Mouse (Mus musculus) liver, embryonic 13.5 days (tissue): Measurements from ENCODE around the gene Abhd16a. TPM values are rescaled to one million over a fixed set of nuclear protein-coding genes. Genes with fewer than 3 reads are reported as not detected.

Experiments used
- ATAC-seq: fragments of 200-750 bp; cut with Nextera tagmentation; 2 replicates; pipeline ENCODE4 v1.8.0; 2017; ENCODE audit warnings: low read depth, mild to moderate bottlenecking, moderate number of reproducible peaks, moderate library complexity
- DNase-seq: peaks from one replicate; pipeline ENCODE4 v3.0.0; 2022
- H3K27ac ChIP-seq: fragments of 300-500 bp; sonication (generic); 2 replicates; pipeline ENCODE4 v1.5.1; 2015; ENCODE audit warnings: moderate library complexity, mild to moderate bottlenecking, inconsistent platforms
- H3K27me3 ChIP-seq: fragments of 300-500 bp; sonication (generic); 2 replicates; pipeline ENCODE4 v1.6.1; 2015; ENCODE audit warnings: mild to moderate bottlenecking, inconsistent platforms
- H3K36me3 ChIP-seq: fragments of 300-500 bp; sonication (generic); 2 replicates; pipeline ENCODE4 v1.6.1; 2015; ENCODE audit warnings: mild to moderate bottlenecking, inconsistent platforms
- H3K4me1 ChIP-seq: fragments of 300-500 bp; sonication (generic); replicated peaks from 2 replicates; pipeline ENCODE4 v1.6.1; 2015; ENCODE audit warnings: inconsistent platforms
- H3K4me2 ChIP-seq: fragments of 300-500 bp; sonication (generic); 2 replicates; pipeline ENCODE4 v1.6.1; 2015; ENCODE audit warnings: inconsistent platforms, mild to moderate bottlenecking, moderate library complexity
- H3K4me3 ChIP-seq: fragments of 300-500 bp; sonication (generic); replicated peaks from 2 replicates; pipeline ENCODE4 v1.5.1; 2015; ENCODE audit warnings: mild to moderate bottlenecking, inconsistent platforms
- H3K9ac ChIP-seq: fragments of 300-500 bp; sonication (generic); 2 replicates; pipeline ENCODE4 v1.6.1; 2015; ENCODE audit warnings: mild to moderate bottlenecking, inconsistent platforms
- H3K9me3 ChIP-seq: fragments of 300-500 bp; sonication (generic); replicated peaks from 2 replicates; pipeline ENCODE4 v1.6.1; 2016; ENCODE audit warnings: inconsistent platforms
- WGBS: fragments of 180-500 bp; shearing (Covaris S2); methylation state at CpG from one replicate; pipeline ENCODE4 v1.1.7; 2015; ENCODE audit not compliant: insufficient replicate concordance; 5-methylcytosine and 5-hydroxymethylcytosine counted together
- polyA plus RNA-seq: library from polyadenylated mRNA; unstranded; fragments of >200 nt; fragmentation: Nextera tagmentation; extraction: Ambion mirVana; gene quantifications from 2 replicates; pipeline ENCODE4 v1.2.1, GENCODE M21; 2015

The Abhd16a gene
- polyA plus RNA-seq, 1 experiment from 2014 or later, result 54.9 TPM

- Histone ChIP-seq H3K9me3 (no peaks in the 10 kb centered on the region), H3K4me1 (peaks cover 38% of the 10 kb centered on the region), H3K27ac (peak overlapping the region; percentile 89), H3K4me3 (peak overlapping the region; percentile 87), H3K4me2 (peak overlapping the region; percentile 92), H3K27me3 (no peaks in the 10 kb centered on the region), H3K9ac (peak overlapping the region; percentile 81), H3K36me3 (peaks cover 28% of the 10 kb centered on the region)
- under 1% methylated on average over 43 of the region's 43 CpGs for WGBS
- DNase-seq (peak; percentile 55), ATAC-seq (peak; percentile 39)
Observed at GRCm38 (mm10) chr17:35135591-35136320, 46.7 kb downstream of the Abhd16a start.

GRCm38 (mm10) chr17:35139269-35139668 lies 50.2 kb downstream of the Abhd16a start:
- Histone ChIP-seq H3K36me3 (peaks cover 63% of the 10 kb centered on the region), H3K27ac (no peak overlapping the region), H3K4me2 (no peak overlapping the region), H3K27me3 (no peaks in the 10 kb centered on the region), H3K9ac (no peak overlapping the region), H3K9me3 (no peaks in the 10 kb centered on the region), H3K4me3 (no peak overlapping the region), H3K4me1 (peaks cover 23% of the 10 kb centered on the region)
- WGBS, result 79% methylated on average over 3 of the region's 3 CpGs
- ATAC-seq, result no peak
- DNase-seq, result no peak

- DNase-seq, result no peak
- Histone ChIP-seq H3K4me2 (no peak overlapping the region), H3K4me1 (peaks cover 20% of the 10 kb centered on the region), H3K9ac (no peak overlapping the region), H3K9me3 (no peaks in the 10 kb centered on the region), H3K36me3 (peaks cover 76% of the 10 kb centered on the region), H3K4me3 (no peak overlapping the region), H3K27ac (no peak overlapping the region), H3K27me3 (no peaks in the 10 kb centered on the region)
- WGBS, result 81% methylated on average over 16 of the region's 16 CpGs
- ATAC-seq, result no peak
Observed at GRCm38 (mm10) chr17:35140490-35140996, 51.5 kb downstream of the Abhd16a start.

GRCm38 (mm10) chr17:35141971-35142370 lies 52.9 kb downstream of the Abhd16a start:
- H3K4me1 ChIP-seq, result peaks cover 9% of the 10 kb centered on the region
- WGBS, result 79% methylated on average over 6 of the region's 6 CpGs
- H3K27ac ChIP-seq, result no peak overlapping the region
- peaks cover 90% of the 10 kb centered on the region for H3K36me3 ChIP-seq
- DNase-seq, result no peak
- no peaks in the 10 kb centered on the region for H3K9me3 ChIP-seq
- H3K27me3 ChIP-seq, result no peaks in the 10 kb centered on the region
- H3K4me2 ChIP-seq, result no peak overlapping the region
- H3K9ac ChIP-seq, result no peak overlapping the region
- ATAC-seq, result no peak
- no peak overlapping the region for H3K4me3 ChIP-seq

- Histone ChIP-seq H3K9me3 (no peaks in the 10 kb centered on the region), H3K9ac (no peak overlapping the region), H3K4me3 (no peak overlapping the region), H3K4me1 (0 out of 2 replicates have a peak, but pooled peaks cover 4% of the 10 kb centered on the region), H3K27me3 (no peaks in the 10 kb centered on the region), H3K36me3 (peaks cover 98% of the 10 kb centered on the region), H3K4me2 (no peak overlapping the region), H3K27ac (no peak overlapping the region)
- DNase-seq (no peak), ATAC-seq (no peak)
- WGBS, result 88% methylated on average over 5 of the region's 5 CpGs
Observed at GRCm38 (mm10) chr17:35146139-35146538, 57.1 kb downstream of the Abhd16a start.

DNA sequence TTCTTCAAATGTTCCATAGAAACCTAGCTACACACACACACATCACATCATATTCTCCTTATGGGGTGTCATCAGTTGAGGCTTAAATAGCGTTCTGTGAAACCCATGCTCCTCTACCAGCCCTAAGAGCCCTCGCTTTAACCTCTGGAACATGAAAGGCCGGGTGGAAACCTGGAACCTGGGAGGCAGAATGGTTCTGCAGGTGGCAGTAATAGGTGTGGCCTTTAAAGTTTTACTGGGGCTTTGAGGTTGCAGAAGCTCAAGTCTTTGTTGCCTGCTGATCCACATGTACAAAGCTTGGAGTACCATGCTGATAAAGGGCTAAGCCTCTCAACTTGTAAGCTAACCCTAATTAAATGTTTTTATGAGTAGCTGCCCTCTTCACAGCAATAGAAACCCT lies 58.3 kb downstream of the Abhd16a start:
- Histone ChIP-seq H3K4me2 (no peak overlapping the region), H3K27ac (peak overlapping the region; percentile 38; the same call in 1 of the 2 replicates)

DNA sequence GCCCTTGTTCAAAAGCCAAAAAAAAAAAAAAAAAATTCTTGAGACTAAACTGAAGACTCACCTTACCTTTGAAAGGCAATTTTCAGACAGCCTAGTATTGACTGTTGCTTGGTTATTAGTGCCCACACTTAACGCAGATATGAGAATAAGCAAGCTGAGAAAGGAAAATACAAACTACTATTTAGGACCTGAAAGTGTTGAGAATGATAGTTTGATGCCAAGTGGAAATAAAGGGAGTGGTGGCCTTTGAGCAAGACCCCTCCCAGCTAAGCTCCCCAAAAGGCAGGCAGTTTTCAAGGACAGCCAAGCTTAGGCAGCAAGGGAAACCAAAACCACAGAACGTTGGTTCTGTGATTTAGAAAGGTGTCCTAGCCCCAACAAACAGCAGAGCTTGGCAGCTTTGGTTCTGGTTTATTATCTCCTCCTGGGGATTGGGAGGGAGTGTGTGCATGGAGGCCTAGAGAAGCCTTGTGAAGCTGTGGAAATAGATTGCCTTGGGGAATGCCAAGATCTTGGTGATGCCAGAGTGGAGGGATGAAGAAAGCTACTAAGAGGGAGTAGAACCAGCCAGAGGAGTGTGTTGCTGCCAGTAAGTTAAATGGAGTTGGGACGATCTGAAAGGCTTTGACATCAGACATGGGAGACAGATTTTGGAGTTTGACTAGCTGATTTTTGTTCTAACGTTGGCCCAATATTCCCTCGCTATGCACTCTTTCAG lies 59.0 kb downstream of the Abhd16a start:
- Histone ChIP-seq H3K4me2 (no peak overlapping the region), H3K4me3 (no peak overlapping the region), H3K4me1 (0 out of 2 replicates have a peak, but pooled peaks cover 4% of the 10 kb centered on the region), H3K36me3 (peaks cover 98% of the 10 kb centered on the region), H3K27ac (peak overlapping the region; percentile 38; the same call in 1 of the 2 replicates), H3K27me3 (no peaks in the 10 kb centered on the region), H3K9me3 (no peaks in the 10 kb centered on the region), H3K9ac (no peak overlapping the region)
- ATAC-seq, result no peak
- no peak for DNase-seq
- 63% methylated on average over 5 of the region's 5 CpGs for WGBS

More for the DNA sequence above, 58.3 kb downstream of the Abhd16a start:
- Histone ChIP-seq H3K4me1 (0 out of 2 replicates have a peak, but pooled peaks cover 4% of the 10 kb centered on the region), H3K4me3 (no peak overlapping the region), H3K36me3 (peaks cover 98% of the 10 kb centered on the region), H3K27me3 (no peaks in the 10 kb centered on the region), H3K9ac (no peak overlapping the region), H3K9me3 (no peaks in the 10 kb centered on the region)
- DNase-seq (no peak), ATAC-seq (no peak)
- whole genome bisulfite sequencing, result 59% methylated on average over 3 of the region's 3 CpGs

- 93% methylated on average over 4 of the region's 4 CpGs for WGBS
- no peak for ATAC-seq
Observed at GRCm38 (mm10) chr17:35152121-35152520, 63.1 kb downstream of the Abhd16a start.

More at GRCm38 (mm10) chr17:35152121-35152520, 63.1 kb downstream of the Abhd16a start:
- Histone ChIP-seq H3K4me3 (no peak overlapping the region), H3K4me1 (0 out of 2 replicates have a peak, but pooled peaks cover 6% of the 10 kb centered on the region), H3K36me3 (peaks cover 98% of the 10 kb centered on the region), H3K9me3 (no peaks in the 10 kb centered on the region), H3K27me3 (no peaks in the 10 kb centered on the region), H3K27ac (no peak overlapping the region), H3K9ac (no peak overlapping the region), H3K4me2 (no peak overlapping the region)
- DNase-seq, result no peak

Other genes with a start within 250 kb of the Abhd16a start
- gene Skiv2l, start 239.1 kb upstream of the Abhd16a start, polyA plus RNA-seq, result 24.0 and 26.1 TPM in 2 replicates
- gene Nelfe, start 238.9 kb upstream of the Abhd16a start, polyA plus RNA-seq, result 60.1 and 65.1 TPM in 2 replicates
- gene Cfb, start 226.7 kb upstream of the Abhd16a start, polyA plus RNA-seq, result 118 and 133 TPM in 2 replicates
- 0.54 and 0.80 TPM in 2 replicates for gene Zbtb12, start 209.8 kb upstream of the Abhd16a start, polyA plus RNA-seq
- 0.17 TPM in 1 of 2 replicates, not detected in the other for gene Gm20547, start 207.2 kb upstream of the Abhd16a start, polyA plus RNA-seq
- 11.1 and 11.7 TPM in 2 replicates for gene C2, start 191.0 kb upstream of the Abhd16a start, polyA plus RNA-seq
- gene Ehmt2, start 190.8 kb upstream of the Abhd16a start, polyA plus RNA-seq, result 16.8 and 17.7 TPM in 2 replicates
- gene Slc44a4, start 174.8 kb upstream of the Abhd16a start, polyA plus RNA-seq, result 1.5 TPM in 2 replicates
- 14.2 and 15.2 TPM in 2 replicates for gene Neu1, start 158.0 kb upstream of the Abhd16a start, polyA plus RNA-seq
- gene Hspa1b, start 130.0 kb upstream of the Abhd16a start, polyA plus RNA-seq, result 0.07 and 0.15 TPM in 2 replicates
- gene Gm20481, start 119.4 kb upstream of the Abhd16a start, polyA plus RNA-seq, result not detected in 2 replicates
- gene Hspa1a, start 117.1 kb upstream of the Abhd16a start, polyA plus RNA-seq, result 2.1 and 2.3 TPM in 2 replicates
- gene Hspa1l, start 116.6 kb upstream of the Abhd16a start, polyA plus RNA-seq, result 0.10 and 0.34 TPM in 2 replicates
- gene Lsm2, start 107.4 kb upstream of the Abhd16a start, polyA plus RNA-seq, result 163 and 178 TPM in 2 replicates
- 110 and 112 TPM in 2 replicates for gene Vars, start 88.3 kb upstream of the Abhd16a start, polyA plus RNA-seq
- gene Vwa7, start 72.7 kb upstream of the Abhd16a start, polyA plus RNA-seq, result 0.08 TPM in 2 replicates
- 2.5 and 2.8 TPM in 2 replicates for gene Sapcd1, start 61.2 kb upstream of the Abhd16a start, polyA plus RNA-seq
- 3.2 and 3.4 TPM in 2 replicates for gene Msh5, start 42.5 kb upstream of the Abhd16a start, polyA plus RNA-seq
- 141 and 147 TPM in 2 replicates for gene Clic1, start 39.3 kb upstream of the Abhd16a start, polyA plus RNA-seq
- 28.9 and 30.6 TPM in 2 replicates for gene Ddah2, start 30.2 kb upstream of the Abhd16a start, polyA plus RNA-seq
- 0.25 and 0.31 TPM in 2 replicates for gene Ly6g6c, start 23.9 kb upstream of the Abhd16a start, polyA plus RNA-seq
- gene Mpig6b, start 23.1 kb upstream of the Abhd16a start, polyA plus RNA-seq, result 4.1 and 5.2 TPM in 2 replicates
- gene Ly6g6e, start 12.4 kb upstream of the Abhd16a start, polyA plus RNA-seq, result 0.13 and 0.23 TPM in 2 replicates
- gene Ly6g6d, start 11.2 kb upstream of the Abhd16a start, polyA plus RNA-seq, result 0.35 and 0.47 TPM in 2 replicates
- gene Ly6g6f, start 3.7 kb upstream of the Abhd16a start, polyA plus RNA-seq, result 7.2 and 7.3 TPM in 2 replicates
- gene Ly6g5c, start 19.0 kb downstream of the Abhd16a start, polyA plus RNA-seq, result not detected in 2 replicates
- gene Ly6g5b, start 26.2 kb downstream of the Abhd16a start, polyA plus RNA-seq, result 0.21 and 0.28 TPM in 2 replicates
- gene Gpank1, start 32.2 kb downstream of the Abhd16a start, polyA plus RNA-seq, result 14.1 and 14.8 TPM in 2 replicates
- 176 and 182 TPM in 2 replicates for gene Csnk2b, start 32.8 kb downstream of the Abhd16a start, polyA plus RNA-seq
- gene D17H6S53E, start 37.1 kb downstream of the Abhd16a start, polyA plus RNA-seq, result 3.1 and 3.6 TPM in 2 replicates
- 553 and 573 TPM in 2 replicates for gene Apom, start 42.8 kb downstream of the Abhd16a start, polyA plus RNA-seq
- gene Bag6, start 45.9 kb downstream of the Abhd16a start, polyA plus RNA-seq, result 22.4 and 27.4 TPM in 2 replicates
- gene Prrc2a, start 75.6 kb downstream of the Abhd16a start, polyA plus RNA-seq, result 45.1 and 51.5 TPM in 2 replicates
- gene Aif1, start 86.8 kb downstream of the Abhd16a start, polyA plus RNA-seq, result 17.4 and 18.5 TPM in 2 replicates
- 21.6 and 29.0 TPM in 2 replicates for gene Lst1, start 99.2 kb downstream of the Abhd16a start, polyA plus RNA-seq
- 0.53 and 0.80 TPM in 2 replicates for gene Ltb, start 105.2 kb downstream of the Abhd16a start, polyA plus RNA-seq
- gene Tnf, start 112.7 kb downstream of the Abhd16a start, polyA plus RNA-seq, result 0.25 and 0.35 TPM in 2 replicates
- gene Lta, start 116.1 kb downstream of the Abhd16a start, polyA plus RNA-seq, result 0.07 and 0.10 TPM in 2 replicates
- gene Gm16181, start 131.6 kb downstream of the Abhd16a start, polyA plus RNA-seq, result 0.36 TPM in 1 of 2 replicates, not detected in the other
- 0.76 and 1.3 TPM in 2 replicates for gene Atp6v1g2, start 144.4 kb downstream of the Abhd16a start, polyA plus RNA-seq
- gene Nfkbil1, start 146.5 kb downstream of the Abhd16a start, polyA plus RNA-seq, result 3.9 and 4.4 TPM in 2 replicates
- 208 and 220 TPM in 2 replicates for gene Ddx39b, start 152.5 kb downstream of the Abhd16a start, polyA plus RNA-seq
- 74.5 and 77.7 TPM in 2 replicates for gene H2-D1, start 173.5 kb downstream of the Abhd16a start, polyA plus RNA-seq
- 1.0 and 1.4 TPM in 2 replicates for gene H2-Q1, start 231.1 kb downstream of the Abhd16a start, polyA plus RNA-seq